Mouse (Mus musculus) heart, postnatal 25 days (tissue): ENCODE measurements around the gene Zfp367. TPM values are rescaled to one million over a fixed set of nuclear protein-coding genes. Genes with fewer than 3 reads are reported as not detected.
A peak's percentile ranks its signal among the peaks of the same experiment; 100 is the strongest.

Experiments used
- DNase-seq: peaks from one replicate; pipeline ENCODE4 v3.0.0; 2022; ENCODE audit warnings: low spot score
- intact Hi-C: fragments of 180-260 bp; cut with DNase I; formaldehyde crosslinking; loops from one replicate; pipeline ENCODE4 v1.15.1; 2025
- total RNA-seq, 2 experiments: library from RNA; stranded (reverse); gene quantifications; 2 replicates each; pipeline ENCODE4 v1.2.3; 2021

The Zfp367 gene
- total RNA-seq: 10 to 100 TPM; 21.5 to 22.6 TPM

- peak; percentile 99 for DNase-seq
- intact Hi-C loops: loop anchor here (10.0 kb wide), 1 partner anchor 588 kb away; no protein-coding TSS in a partner anchor
These were observed at the start of gene Zfp367 for GRCm38 (mm10) chr13:64153083-64153682. Gene Zfp367, minus strand, starts transcription at chr13:64153202.

- no peak for DNase-seq
- intact Hi-C loops: no loop called here
These were observed 47.9 kb upstream of the Zfp367 start for GRCm38 (mm10) chr13:64200911-64201310.

DNA sequence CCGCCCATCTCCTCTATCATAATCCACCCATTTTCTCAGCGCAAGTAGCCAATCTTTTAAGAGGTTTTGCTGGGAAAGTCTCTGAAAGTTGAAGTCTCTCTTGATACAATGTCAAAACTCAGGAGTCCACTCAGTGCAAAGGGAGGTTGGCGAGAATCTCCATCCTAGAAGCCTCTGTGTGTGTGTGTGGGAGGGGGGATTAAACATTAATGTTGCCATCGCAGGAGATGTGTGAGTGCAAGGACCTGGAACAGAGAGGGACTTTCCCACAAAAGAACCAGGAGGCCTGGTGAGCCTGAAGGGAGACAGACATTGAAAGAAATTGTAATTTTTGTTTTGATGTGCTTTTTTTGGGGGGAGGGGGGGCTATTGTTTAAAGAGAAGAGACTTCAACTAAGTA lies 45.3 kb upstream of the Zfp367 start:
- intact Hi-C loops: no loop called here
- DNase-seq: no peak

GRCm38 (mm10) chr13:64197899-64198298 lies 44.9 kb upstream of the Zfp367 start:
- intact Hi-C loops: no loop called here
- DNase-seq: no peak

GRCm38 (mm10) chr13:64187065-64187464 lies 34.1 kb upstream of the Zfp367 start:
- DNase-seq: no peak
- intact Hi-C loops: no loop called here

- intact Hi-C loops: no loop called here
- no peak for DNase-seq
These were observed 33.5 kb upstream of the Zfp367 start for GRCm38 (mm10) chr13:64186516-64186915.

GRCm38 (mm10) chr13:64185586-64185985 lies 32.6 kb upstream of the Zfp367 start:
- intact Hi-C loops: no loop called here
- no peak for DNase-seq

GRCm38 (mm10) chr13:64185176-64185575 lies 32.2 kb upstream of the Zfp367 start:
- intact Hi-C loops: no loop called here
- no peak for DNase-seq

DNA sequence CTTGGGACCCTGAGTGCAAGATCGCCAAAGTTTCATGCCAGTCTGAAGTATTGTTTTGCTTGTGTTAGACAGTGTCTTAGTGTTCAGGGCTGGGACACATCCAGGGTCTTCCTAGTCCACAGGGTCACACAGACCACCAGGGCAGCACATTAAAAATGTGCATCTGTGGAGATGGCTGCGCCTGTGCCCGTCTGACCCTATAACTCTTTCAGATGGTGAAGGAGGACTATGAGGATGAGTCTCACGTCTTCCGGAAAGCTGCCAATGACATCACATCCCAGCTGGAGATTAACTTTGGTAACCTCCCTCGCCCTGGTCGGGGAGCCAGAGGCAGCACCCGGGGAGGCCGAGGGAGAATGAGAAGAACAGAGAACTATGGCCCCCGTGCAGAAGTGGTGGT lies 31.4 kb upstream of the Zfp367 start:
- DNase-seq: no peak
- intact Hi-C loops: no loop called here

DNA sequence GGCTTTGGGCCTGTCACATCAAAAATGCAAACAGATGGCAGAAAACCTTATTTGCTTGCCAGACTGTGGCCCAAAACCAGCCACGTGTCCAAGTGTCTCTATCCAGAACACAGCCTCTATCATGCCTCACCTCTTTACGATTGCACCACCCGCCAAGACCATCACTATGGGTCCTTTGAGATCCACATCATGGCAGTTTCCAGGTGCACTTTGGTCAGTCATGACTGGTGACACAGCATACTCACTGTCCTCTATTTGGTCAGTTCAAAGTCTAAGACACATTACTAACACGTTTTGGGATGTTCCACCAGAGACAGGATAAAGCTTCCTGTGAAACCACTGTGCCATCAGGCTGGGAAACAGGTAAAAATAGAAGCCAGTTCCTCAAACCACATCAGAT lies 30.6 kb upstream of the Zfp367 start:
- DNase-seq: no peak
- intact Hi-C loops: no loop called here

- no peak for DNase-seq
- intact Hi-C loops: no loop called here
These were observed 29.1 kb upstream of the Zfp367 start for GRCm38 (mm10) chr13:64182091-64182490.

DNA sequence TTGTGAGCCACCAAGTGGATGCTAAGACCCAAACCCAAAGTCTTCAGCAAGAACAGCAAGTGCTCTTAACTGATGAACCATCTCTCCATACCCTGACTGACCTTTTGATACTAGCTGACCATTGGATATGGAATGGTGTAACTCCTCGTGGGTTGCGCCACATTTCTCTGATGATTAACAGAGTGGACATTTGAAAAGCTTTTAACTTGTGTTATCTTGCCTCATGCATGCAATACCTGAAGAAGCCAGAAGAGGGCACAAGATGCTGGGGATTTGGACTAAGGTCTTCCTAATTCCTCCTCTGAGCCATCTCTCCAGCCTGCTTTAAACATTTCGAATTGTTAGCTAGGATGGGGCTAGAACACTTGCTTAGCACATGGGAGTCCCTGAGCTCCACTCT lies 27.9 kb upstream of the Zfp367 start:
- DNase-seq: no peak
- intact Hi-C loops: loop anchor here (2.0 kb wide), 1 partner anchor 126 kb away; no protein-coding TSS in a partner anchor

DNA sequence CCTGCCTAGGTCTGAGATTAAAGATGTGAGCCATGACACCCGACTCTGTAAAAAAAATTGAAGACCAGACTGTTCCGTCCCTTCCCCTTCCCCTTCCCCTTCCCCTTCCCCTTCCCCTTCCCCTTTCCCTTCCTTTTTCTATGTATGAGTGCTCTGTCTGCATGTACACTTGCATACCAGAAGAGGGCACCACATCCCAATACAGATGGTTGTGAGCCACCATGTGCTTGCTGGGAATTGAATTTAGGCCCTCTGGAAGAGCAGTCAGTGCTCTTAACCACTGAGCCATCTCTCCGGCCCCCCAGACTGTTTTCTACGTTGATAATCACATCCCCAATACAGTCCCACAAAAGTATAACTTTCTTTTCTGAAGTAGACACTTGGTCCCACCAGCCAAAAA lies 27.3 kb upstream of the Zfp367 start:
- no peak for DNase-seq
- intact Hi-C loops: loop anchor here (2.0 kb wide), 1 partner anchor 127 kb away; no protein-coding TSS in a partner anchor

GRCm38 (mm10) chr13:64178746-64179652 lies 26.0 kb upstream of the Zfp367 start:
- intact Hi-C loops: no loop called here
- DNase-seq: no peak

- intact Hi-C loops: no loop called here
- no peak for DNase-seq
These were observed 25.0 kb upstream of the Zfp367 start for GRCm38 (mm10) chr13:64178000-64178399.

DNA sequence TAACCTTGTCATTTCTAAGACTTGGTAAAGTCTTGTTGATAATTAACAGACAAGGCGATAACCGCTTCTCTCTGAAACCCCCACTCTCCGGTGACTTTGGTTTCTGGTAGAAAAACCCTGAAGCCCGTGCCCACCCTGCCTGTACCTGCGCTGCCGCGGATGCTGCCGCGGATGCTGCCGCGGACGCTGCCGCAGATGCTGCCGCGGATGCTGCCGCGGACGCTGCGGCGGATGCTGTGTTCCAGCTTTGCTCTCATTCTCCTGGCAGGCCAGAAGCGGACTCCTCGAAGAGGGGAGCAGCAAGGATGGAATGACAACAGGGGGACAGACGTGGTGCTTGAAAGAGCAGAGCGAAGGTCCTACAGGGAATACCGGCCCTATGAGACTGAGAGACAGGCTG lies 16.7 kb upstream of the Zfp367 start:
- no peak for DNase-seq
- intact Hi-C loops: no loop called here

GRCm38 (mm10) chr13:64163147-64163715 lies 10.2 kb upstream of the Zfp367 start:
- no peak for DNase-seq
- intact Hi-C loops: no loop called here

DNA sequence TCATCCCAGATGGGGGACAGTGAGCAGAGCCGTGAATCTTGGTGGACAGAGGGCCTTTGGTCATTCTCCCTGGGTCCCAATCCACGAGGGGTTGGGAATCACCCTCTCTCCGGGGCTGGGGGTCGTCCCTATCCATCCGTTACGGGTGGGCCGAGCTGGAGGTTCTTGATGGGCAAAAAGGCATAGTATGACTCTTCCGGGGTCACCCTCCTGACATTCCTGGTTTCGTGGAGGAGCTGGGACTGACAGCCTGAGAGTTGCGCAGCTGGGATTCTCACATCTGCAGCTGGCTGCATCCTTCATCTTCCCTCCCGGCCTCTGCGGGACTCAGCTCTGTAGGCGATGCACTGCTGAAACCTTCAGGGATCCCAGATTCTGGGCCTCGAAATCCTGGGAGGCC lies 9.6 kb upstream of the Zfp367 start:
- intact Hi-C loops: no loop called here
- no peak for DNase-seq

DNA sequence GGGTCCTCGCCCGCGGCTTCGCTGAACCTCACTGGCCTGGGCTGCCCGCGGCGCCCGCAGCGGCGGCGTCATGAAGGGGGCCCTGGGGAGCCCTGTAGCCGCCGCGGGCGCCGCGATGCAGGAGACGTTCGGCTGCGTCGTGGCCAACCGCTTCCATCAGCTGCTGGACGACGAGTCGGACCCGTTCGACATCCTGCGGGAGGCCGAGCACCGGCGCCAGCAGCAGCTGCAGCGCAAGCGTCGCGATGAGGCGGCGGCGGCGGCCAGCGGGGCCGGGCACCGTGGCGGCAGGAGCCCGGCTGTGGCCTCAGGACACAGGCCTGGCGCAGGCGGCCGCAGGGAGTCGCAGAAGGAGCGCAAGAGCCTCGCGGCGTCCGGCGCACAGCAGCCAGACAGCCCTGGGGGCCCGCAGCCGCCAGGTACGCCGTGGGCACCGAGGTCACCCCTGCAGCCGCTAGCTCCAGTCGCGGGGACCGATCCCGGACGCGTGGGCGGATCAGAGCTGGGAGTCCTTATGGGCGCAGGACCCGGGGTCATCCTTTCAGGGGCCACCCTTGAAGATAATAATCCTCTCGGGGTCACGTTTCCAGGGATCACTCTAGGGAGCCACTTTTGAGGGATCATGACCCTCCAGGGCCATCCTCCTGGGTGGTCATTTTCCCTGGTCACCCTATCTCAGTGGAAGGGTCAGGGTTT lies 9.1 kb upstream of the Zfp367 start:
- intact Hi-C loops: no loop called here
- peak; percentile 12 for DNase-seq

DNA sequence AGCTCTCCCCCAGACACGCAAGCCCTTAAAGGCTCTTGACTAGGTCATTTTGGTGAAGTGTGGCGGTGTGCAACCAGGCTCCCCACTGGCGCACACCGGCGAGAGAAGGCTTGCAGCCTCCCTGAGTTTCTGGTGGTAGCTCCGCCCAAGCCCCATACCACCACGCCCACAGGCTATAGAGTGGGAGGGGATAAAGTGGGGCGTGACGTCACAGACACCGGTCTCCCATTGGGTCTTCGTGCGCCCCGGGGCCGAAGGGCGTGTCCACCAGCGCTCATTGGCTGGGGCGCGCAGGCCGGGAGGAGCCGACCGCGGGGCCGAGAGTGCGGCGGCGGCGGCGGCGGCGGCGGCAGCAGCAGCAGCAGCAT lies 8.5 kb upstream of the Zfp367 start, which contains the start of gene Habp4:
Gene Habp4 (plus strand): TSS at position 277 of the 368 bp plus-strand sequence.
- intact Hi-C loops: no loop called here
- peak; percentile 96 for DNase-seq
